Mouse (Mus musculus): ENCODE results near the gene Mlxipl. TPM values are rescaled to one million over a fixed set of nuclear protein-coding genes. Genes with fewer than 3 reads are reported as not detected.

The Mlxipl gene
- not detected for polyA plus RNA-seq (2017; shearing (Covaris generic))

DNA sequence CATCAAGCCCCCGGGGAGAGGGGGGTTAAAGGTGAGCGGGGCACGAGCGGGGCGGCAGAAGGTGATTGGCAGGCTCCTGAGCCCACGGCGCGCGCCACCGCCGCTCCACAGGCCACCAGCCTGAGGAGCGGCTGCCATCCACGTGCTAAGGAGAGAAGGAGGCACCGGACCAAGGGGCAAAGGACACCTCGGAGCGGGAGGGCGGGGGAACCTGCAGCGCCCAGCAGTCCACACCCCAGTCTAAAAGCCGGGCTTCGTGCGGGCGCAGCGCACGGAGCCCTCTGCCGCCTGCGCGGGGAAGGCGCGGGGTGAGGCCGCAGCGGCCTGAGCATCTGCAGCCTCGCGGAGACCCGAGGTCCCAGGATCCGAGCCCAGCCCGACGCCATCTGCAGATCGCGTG is at the start of gene Mlxipl:
Gene Mlxipl, plus strand, starts transcription at position 238 of the 400 bp plus-strand sequence.

DNA sequence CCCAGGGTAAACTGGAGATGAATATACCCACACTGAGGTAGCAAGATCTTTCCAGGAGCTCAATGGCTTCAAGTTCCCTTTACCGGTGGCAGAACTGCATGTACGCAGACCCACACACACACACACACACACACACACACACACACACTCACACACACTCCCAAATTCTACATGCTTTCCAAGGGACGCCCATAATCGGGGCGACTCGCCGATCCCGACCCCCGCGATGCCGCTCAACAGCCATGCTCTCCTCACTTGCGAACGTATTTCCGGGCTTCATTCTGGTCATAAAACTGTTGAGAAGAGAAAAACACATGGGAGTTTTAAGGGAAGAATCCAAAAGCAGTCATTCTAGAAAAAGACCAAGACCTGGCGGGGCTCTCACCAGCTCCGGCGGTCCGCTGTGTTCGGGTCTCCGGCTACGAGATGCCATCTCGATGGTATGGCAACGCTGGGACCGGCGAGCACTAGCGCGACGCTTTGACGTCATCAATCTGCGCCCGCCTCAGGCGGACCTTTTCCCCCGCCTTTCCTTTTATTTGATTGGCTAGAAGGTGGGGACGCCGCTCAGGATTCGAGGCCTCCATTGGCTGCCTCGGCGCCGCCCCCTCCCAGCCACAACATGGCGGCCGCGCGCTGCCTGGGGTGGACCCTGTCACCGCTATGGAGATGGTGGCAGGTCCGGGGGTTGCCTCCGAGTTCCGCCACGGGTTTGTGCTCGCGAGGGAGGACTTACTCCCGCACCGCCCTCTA is 25.9 kb upstream of the Mlxipl start, which contains the start of gene Dnajc30:
Gene Dnajc30, plus strand, starts transcription at position 574 of the 753 bp plus-strand sequence.

DNA sequence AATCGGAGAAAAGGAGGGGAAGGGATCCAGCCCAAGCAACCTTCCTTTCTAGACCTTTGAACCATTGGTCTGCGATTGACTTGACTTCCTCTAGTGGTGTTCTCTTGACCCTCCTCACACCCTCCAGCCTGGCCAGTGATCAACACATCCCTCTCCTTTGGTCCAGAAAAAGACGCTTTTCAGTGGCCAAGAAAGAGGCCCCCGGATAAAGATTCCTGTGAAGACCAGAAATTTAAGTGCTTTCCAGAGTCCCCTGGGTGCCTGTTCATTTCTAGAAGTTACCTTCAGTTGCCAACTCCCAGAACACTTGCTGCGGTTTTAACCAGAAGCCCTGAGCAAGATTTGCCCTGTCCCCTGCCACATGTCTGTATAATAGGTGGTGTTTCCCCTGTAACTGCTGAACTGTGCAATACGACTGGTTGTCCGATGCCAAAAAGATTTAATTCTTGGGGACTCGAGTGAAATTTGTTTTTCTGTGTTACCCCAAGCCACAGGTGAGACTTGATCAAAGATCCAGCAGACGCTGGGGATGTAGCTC is 24.7 kb upstream of the Mlxipl start, which contains the start of gene Bud23:
Gene Bud23, minus strand, starts transcription at position 51 of the 538 bp plus-strand sequence.

DNA sequence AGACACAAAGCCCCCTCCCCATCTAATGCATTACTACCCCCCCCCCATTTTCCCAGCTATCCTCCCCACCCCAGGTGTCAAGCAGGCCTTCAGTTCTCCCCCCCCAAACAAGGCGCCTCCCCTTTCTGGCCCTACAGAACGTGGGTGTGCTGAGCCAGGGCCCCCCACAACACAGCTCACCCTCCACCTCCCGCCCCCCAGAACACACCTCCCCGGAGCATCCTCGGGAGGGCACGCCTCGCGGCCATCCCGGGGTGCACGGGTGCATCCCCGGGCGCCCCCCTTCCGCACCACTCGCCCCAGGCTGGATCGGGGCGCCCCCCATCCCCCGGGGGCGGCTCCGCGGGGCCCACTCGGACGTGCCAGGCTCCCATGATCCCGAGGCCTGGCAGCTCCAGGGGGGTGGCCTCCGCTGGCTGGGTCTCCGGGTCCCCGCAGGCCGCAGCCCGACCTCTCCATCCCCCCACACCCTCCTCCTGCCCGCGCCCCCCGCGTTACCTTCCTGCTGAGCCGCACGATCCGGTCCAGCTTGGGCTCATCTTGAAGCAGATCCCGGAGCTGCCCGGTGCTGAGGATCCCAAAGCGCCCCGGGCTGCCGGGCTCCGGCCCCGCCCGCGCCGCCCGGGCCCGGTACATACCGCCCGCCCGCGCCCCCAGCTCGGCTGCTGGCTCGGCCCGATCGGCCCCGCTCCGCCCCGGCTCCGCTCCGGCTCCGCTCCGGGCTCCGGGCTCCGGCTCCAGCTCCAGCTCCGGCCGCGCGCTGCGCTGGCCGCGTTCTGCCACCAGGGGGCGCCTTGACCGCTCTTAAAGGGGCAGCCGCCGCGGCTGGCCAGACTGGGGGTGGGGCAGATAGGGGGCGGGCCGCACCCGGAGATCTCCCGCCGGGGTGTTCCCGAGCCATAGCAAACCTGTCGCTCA is 11.9 kb upstream of the Mlxipl start, which contains the start of gene Vps37d:
Gene Vps37d, minus strand, starts transcription at position 703 of the 918 bp plus-strand sequence.

GRCm38 (mm10) chr5:135149053-135149819 is 59.5 kb downstream of the Mlxipl start, which contains the start of gene Tbl2:
Tbl2 (plus strand) TSS chr5:135149657.

DNA sequence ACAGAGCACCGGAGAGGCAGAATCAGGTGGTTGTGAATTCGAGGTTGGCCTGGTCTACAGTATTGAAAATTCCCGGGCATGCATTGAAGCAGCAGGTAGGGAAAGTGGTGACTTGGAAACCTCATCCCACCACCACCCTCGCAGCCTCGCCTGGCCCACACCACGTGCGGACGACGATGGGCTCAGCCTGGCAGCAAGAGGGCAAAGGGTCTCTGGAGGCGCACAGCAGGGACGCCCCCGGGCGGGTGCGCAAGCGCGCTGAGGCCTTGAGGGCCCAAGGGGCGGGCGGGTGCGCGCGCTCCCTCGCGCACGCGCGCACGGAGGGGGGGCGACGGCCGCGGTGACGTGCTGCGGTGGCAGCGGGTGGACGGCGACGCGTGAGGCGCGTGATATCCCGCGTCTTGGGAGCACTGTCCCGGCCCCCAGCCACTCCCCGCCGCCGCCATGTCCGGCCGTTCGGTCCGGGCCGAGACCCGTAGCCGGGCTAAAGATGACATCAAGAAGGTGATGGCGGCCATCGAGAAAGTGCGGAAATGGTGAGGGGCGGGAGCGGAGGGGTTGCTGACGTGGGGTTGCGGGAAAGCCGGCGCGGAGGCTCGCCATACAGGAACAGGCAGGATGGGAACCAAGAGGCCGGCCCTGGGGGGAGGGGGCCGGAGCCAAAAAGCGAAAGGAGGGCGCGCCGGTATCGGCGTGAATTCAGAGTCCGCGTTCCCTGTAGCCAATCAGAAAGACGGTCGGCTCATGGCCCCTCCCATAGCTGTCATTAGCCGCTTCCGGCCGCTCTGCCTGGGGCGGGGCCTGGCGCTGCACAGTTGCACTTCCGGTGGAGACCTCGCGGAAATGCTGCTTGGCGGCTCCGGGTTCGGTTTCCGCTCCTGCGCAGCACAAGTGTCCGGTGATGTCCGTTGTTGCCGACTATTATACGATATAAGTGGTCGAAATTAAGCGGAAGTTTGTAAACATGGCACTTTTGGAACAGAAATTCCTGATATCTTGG is 78.7 kb downstream of the Mlxipl start, which contains the start of gene Bcl7b:
Gene Bcl7b, plus strand, starts transcription at position 221 of the 1,000 bp plus-strand sequence.

DNA sequence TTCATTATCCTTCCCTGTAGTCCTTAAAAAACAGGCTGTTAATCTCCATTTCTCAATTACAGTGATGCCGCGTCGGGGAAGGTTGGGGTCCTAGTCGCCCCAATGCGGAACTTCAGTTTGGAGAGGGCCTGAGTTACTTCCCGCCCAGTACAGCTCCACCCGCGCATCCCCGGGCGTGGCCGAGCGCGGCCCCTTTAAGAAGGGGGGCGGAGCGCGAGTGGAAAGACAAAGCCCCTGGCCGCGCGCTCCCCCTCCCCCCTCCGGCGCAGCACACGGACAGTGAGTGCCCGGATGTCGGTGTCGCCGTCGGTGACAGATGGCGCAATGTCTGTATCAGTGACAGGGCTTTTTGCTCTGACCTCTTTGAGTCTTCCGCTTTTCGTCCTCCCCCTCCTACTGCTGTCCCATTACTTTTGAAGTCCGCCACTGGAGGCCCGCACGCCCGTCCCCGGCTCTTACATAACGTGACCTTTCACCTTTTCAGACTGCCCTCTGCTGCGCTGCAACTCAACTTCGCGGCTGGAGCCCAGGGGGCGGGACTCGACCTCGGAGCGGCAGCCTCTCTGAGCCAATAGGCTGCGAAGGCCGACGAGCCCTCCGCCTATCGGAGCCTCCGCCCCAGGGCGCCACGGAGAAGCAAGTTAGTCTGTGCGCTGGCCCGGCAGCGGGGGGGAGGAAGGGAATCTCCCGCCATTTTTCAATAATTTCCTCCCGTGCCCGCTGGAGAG is 97.1 kb downstream of the Mlxipl start, which contains the start of gene Baz1b:
Gene Baz1b, plus strand, starts transcription at position 644 of the 728 bp plus-strand sequence.

Other genes starting within 250 kb of the Mlxipl start
- gene Tmem270, start 183.2 kb upstream of the Mlxipl start, polyA plus RNA-seq (2017; shearing (Covaris generic)): not detected
- not detected for gene Cldn13, start 174.4 kb upstream of the Mlxipl start, polyA plus RNA-seq (2017; shearing (Covaris generic))
- gene Mettl27, start 157.5 kb upstream of the Mlxipl start, polyA plus RNA-seq (2017; shearing (Covaris generic)): 9.6 TPM
- not detected for gene Cldn4, start 143.0 kb upstream of the Mlxipl start, polyA plus RNA-seq (2017; shearing (Covaris generic))
- not detected for gene Cldn3, start 103.7 kb upstream of the Mlxipl start, polyA plus RNA-seq (2017; shearing (Covaris generic))
- 138 TPM for gene Abhd11, start 80.7 kb upstream of the Mlxipl start, polyA plus RNA-seq (2017; shearing (Covaris generic))
- gene Stx1a, start 66.4 kb upstream of the Mlxipl start, polyA plus RNA-seq (2017; shearing (Covaris generic)): 13.4 TPM
- 11.7 TPM for gene Dnajc30, start 25.7 kb upstream of the Mlxipl start, polyA plus RNA-seq (2017; shearing (Covaris generic))
- 87.9 TPM for gene Bud23, start 24.9 kb upstream of the Mlxipl start, polyA plus RNA-seq (2017; shearing (Covaris generic))
- gene Vps37d, start 11.6 kb upstream of the Mlxipl start, polyA plus RNA-seq (2017; shearing (Covaris generic)): not detected
- 12.1 TPM for gene Tbl2, start 59.8 kb downstream of the Mlxipl start, polyA plus RNA-seq (2017; shearing (Covaris generic))
- gene Bcl7b, start 78.4 kb downstream of the Mlxipl start, polyA plus RNA-seq (2017; shearing (Covaris generic)): 159 TPM
- gene Baz1b, start 97.4 kb downstream of the Mlxipl start, polyA plus RNA-seq (2017; shearing (Covaris generic)): 52.1 TPM
- not detected for gene Fzd9, start 161.3 kb downstream of the Mlxipl start, polyA plus RNA-seq (2017; shearing (Covaris generic))

Data from naive thymus-derived CD4-positive, alpha-beta T cell, adult 5 months (primary cell).